Mouse (Mus musculus) neural tube, embryonic 13.5 days (tissue): ENCODE results near the gene Caskin2. TPM values are rescaled to one million over a fixed set of nuclear protein-coding genes. Genes with fewer than 3 reads are reported as not detected.

ENCODE experiments used
- ATAC-seq: fragments of 200-750 bp; cut with Nextera tagmentation; 2 replicates; pipeline ENCODE4 v1.8.0; 2017; ENCODE audit warnings: low read depth, mild to moderate bottlenecking, moderate TSS enrichment, moderate library complexity
- H3K27ac ChIP-seq: fragments of 300-500 bp; sonication (generic); replicated peaks from 2 replicates; pipeline ENCODE4 v1.5.1; 2015; ENCODE audit warnings: moderate library complexity, mild to moderate bottlenecking, inconsistent platforms
- H3K27me3 ChIP-seq: fragments of 300-500 bp; sonication (generic); 2 replicates; pipeline ENCODE4 v1.6.1; 2015; ENCODE audit warnings: mild to moderate bottlenecking, inconsistent platforms
- H3K36me3 ChIP-seq: fragments of 300-500 bp; sonication (generic); 2 replicates; pipeline ENCODE4 v1.6.1; 2015; ENCODE audit warnings: mild to moderate bottlenecking, inconsistent platforms
- H3K4me1 ChIP-seq: fragments of 300-500 bp; sonication (generic); replicated peaks from 2 replicates; pipeline ENCODE4 v1.6.1; 2015; ENCODE audit warnings: inconsistent platforms
- H3K4me2 ChIP-seq: fragments of 300-500 bp; sonication (generic); 2 replicates; pipeline ENCODE4 v1.6.1; 2015; ENCODE audit warnings: inconsistent platforms, mild to moderate bottlenecking, moderate library complexity
- H3K4me3 ChIP-seq: fragments of 300-500 bp; sonication (generic); 2 replicates; pipeline ENCODE4 v1.5.1; 2015; ENCODE audit warnings: mild to moderate bottlenecking, inconsistent platforms
- H3K9ac ChIP-seq: fragments of 300-500 bp; sonication (generic); 2 replicates; pipeline ENCODE4 v1.6.1; 2015; ENCODE audit warnings: moderate library complexity, mild to moderate bottlenecking, inconsistent platforms
- H3K9me3 ChIP-seq: fragments of 300-500 bp; sonication (generic); 2 replicates; pipeline ENCODE4 v1.6.1; 2016; ENCODE audit warnings: inconsistent platforms
- WGBS: fragments of 180-500 bp; shearing (Covaris S2); methylation state at CpG from one replicate; pipeline ENCODE4 v1.1.7; 2015; 5-methylcytosine and 5-hydroxymethylcytosine counted together
- polyA plus RNA-seq: library from polyadenylated mRNA; unstranded; fragments of >200 nt; fragmentation: Nextera tagmentation; extraction: Ambion mirVana; gene quantifications from 2 replicates; pipeline ENCODE4 v1.2.1, GENCODE M21; 2015

Caskin2 gene
- polyA plus RNA-seq, 1 experiment from 2014 or later: 15.2 TPM

- H3K36me3 ChIP-seq: no peaks in the 10 kb centered on the region
- no peaks in the 10 kb centered on the region for H3K9me3 ChIP-seq
- 85% methylated on average over 6 of the region's 6 CpGs for WGBS
- H3K4me3 ChIP-seq: no peak overlapping the region
- H3K27me3 ChIP-seq: no peaks in the 10 kb centered on the region
- no peaks in the 10 kb centered on the region for H3K4me1 ChIP-seq
- no peak overlapping the region for H3K27ac ChIP-seq
- ATAC-seq: no peak
- H3K9ac ChIP-seq: no peak overlapping the region
- H3K4me2 ChIP-seq: no peak overlapping the region
Measured at GRCm38 (mm10) chr11:115841044-115841443, 27.6 kb upstream of the Caskin2 start.

GRCm38 (mm10) chr11:115839732-115840131 lies 26.3 kb upstream of the Caskin2 start:
- no peak for ATAC-seq
- WGBS: 80% methylated on average over 3 of the region's 3 CpGs
- H3K27ac ChIP-seq: no peak overlapping the region

GRCm38 (mm10) chr11:115838895-115839311 lies 25.5 kb upstream of the Caskin2 start:
- Histone ChIP-seq H3K27ac (no peak overlapping the region), H3K9ac (no peak overlapping the region), H3K4me1 (peaks cover under 1% of the 10 kb centered on the region; the same call in 1 of the 2 replicates), H3K4me3 (no peak overlapping the region), H3K36me3 (no peaks in the 10 kb centered on the region), H3K27me3 (peaks cover 5% of the 10 kb centered on the region; the same call in 1 of the 2 replicates), H3K9me3 (no peaks in the 10 kb centered on the region), H3K4me2 (no peak overlapping the region)
- no peak for ATAC-seq
- 42% methylated on average over 4 of the region's 4 CpGs for WGBS

More at GRCm38 (mm10) chr11:115839732-115840131, 26.3 kb upstream of the Caskin2 start:
- no peak overlapping the region for H3K9ac ChIP-seq
- H3K9me3 ChIP-seq: no peaks in the 10 kb centered on the region
- no peak overlapping the region for H3K4me2 ChIP-seq
- no peaks in the 10 kb centered on the region; the same call in 1 of the 2 replicates for H3K27me3 ChIP-seq
- H3K36me3 ChIP-seq: no peaks in the 10 kb centered on the region
- H3K4me1 ChIP-seq: no peaks in the 10 kb centered on the region; the same call in 1 of the 2 replicates
- H3K4me3 ChIP-seq: no peak overlapping the region

- no peak overlapping the region for H3K4me3 ChIP-seq
- H3K9me3 ChIP-seq: no peaks in the 10 kb centered on the region
- H3K4me1 ChIP-seq: peaks cover 12% of the 10 kb centered on the region
- no peak for ATAC-seq
- H3K9ac ChIP-seq: no peak overlapping the region
- H3K4me2 ChIP-seq: no peak overlapping the region
- WGBS: 93% methylated on average over 22 of the region's 22 CpGs
- no peak overlapping the region for H3K27ac ChIP-seq
- no peaks in the 10 kb centered on the region for H3K36me3 ChIP-seq
- peaks cover 5% of the 10 kb centered on the region; the same call in 1 of the 2 replicates for H3K27me3 ChIP-seq
Measured at GRCm38 (mm10) chr11:115837606-115838345, 24.3 kb upstream of the Caskin2 start.

GRCm38 (mm10) chr11:115836656-115837395 lies 23.4 kb upstream of the Caskin2 start:
- Histone ChIP-seq H3K36me3 (no peaks in the 10 kb centered on the region), H3K27me3 (peaks cover 11% of the 10 kb centered on the region), H3K4me1 (peaks cover 18% of the 10 kb centered on the region), H3K4me3 (no peak overlapping the region), H3K27ac (no peak overlapping the region), H3K4me2 (no peak overlapping the region), H3K9me3 (no peaks in the 10 kb centered on the region), H3K9ac (no peak overlapping the region)
- 27% methylated on average over 11 of the region's 11 CpGs for WGBS
- ATAC-seq: no peak

- 44% methylated on average over 6 of the region's 6 CpGs for WGBS
- Histone ChIP-seq H3K9ac (no peak overlapping the region), H3K4me3 (no peak overlapping the region), H3K4me1 (peaks cover 18% of the 10 kb centered on the region), H3K36me3 (no peaks in the 10 kb centered on the region), H3K27ac (no peak overlapping the region), H3K9me3 (no peaks in the 10 kb centered on the region), H3K4me2 (no peak overlapping the region), H3K27me3 (peaks cover 39% of the 10 kb centered on the region)
- no peak for ATAC-seq
Measured at GRCm38 (mm10) chr11:115834033-115834432, 20.6 kb upstream of the Caskin2 start.

GRCm38 (mm10) chr11:115833021-115833513 lies 19.6 kb upstream of the Caskin2 start:
- H3K36me3 ChIP-seq: no peaks in the 10 kb centered on the region
- no peak overlapping the region for H3K4me3 ChIP-seq
- no peaks in the 10 kb centered on the region for H3K9me3 ChIP-seq
- no peak overlapping the region for H3K4me2 ChIP-seq
- peaks cover 18% of the 10 kb centered on the region for H3K4me1 ChIP-seq
- ATAC-seq: no peak
- H3K9ac ChIP-seq: no peak overlapping the region
- 13% methylated on average over 8 of the region's 8 CpGs for WGBS
- H3K27me3 ChIP-seq: peaks cover 44% of the 10 kb centered on the region
- H3K27ac ChIP-seq: no peak overlapping the region

GRCm38 (mm10) chr11:115832523-115832922 lies 19.1 kb upstream of the Caskin2 start:
- H3K27me3 ChIP-seq: peaks cover 47% of the 10 kb centered on the region

GRCm38 (mm10) chr11:115832064-115832463 lies 18.6 kb upstream of the Caskin2 start:
- 50% methylated on average over 6 of the region's 6 CpGs for WGBS
- ATAC-seq: no peak

More at GRCm38 (mm10) chr11:115832523-115832922, 19.1 kb upstream of the Caskin2 start:
- Histone ChIP-seq H3K4me3 (no peak overlapping the region), H3K9me3 (no peaks in the 10 kb centered on the region), H3K9ac (no peak overlapping the region), H3K4me2 (no peak overlapping the region), H3K27ac (no peak overlapping the region), H3K36me3 (no peaks in the 10 kb centered on the region), H3K4me1 (peaks cover 18% of the 10 kb centered on the region)
- ATAC-seq: no peak
- WGBS: under 1% methylated on average over 8 of the region's 8 CpGs

GRCm38 (mm10) chr11:115831518-115831917 lies 18.1 kb upstream of the Caskin2 start:
- no peak overlapping the region for H3K4me3 ChIP-seq
- no peak for ATAC-seq
- peaks cover 18% of the 10 kb centered on the region for H3K4me1 ChIP-seq
- no peak overlapping the region for H3K4me2 ChIP-seq
- no peak overlapping the region for H3K9ac ChIP-seq
- peaks cover 53% of the 10 kb centered on the region for H3K27me3 ChIP-seq
- 36% methylated on average over 3 of the region's 3 CpGs for WGBS
- H3K36me3 ChIP-seq: no peaks in the 10 kb centered on the region
- H3K9me3 ChIP-seq: no peaks in the 10 kb centered on the region
- no peak overlapping the region for H3K27ac ChIP-seq

More at GRCm38 (mm10) chr11:115832064-115832463, 18.6 kb upstream of the Caskin2 start:
- Histone ChIP-seq H3K36me3 (no peaks in the 10 kb centered on the region), H3K4me2 (no peak overlapping the region), H3K27ac (no peak overlapping the region), H3K4me1 (peaks cover 18% of the 10 kb centered on the region), H3K9ac (no peak overlapping the region), H3K9me3 (no peaks in the 10 kb centered on the region), H3K27me3 (peaks cover 47% of the 10 kb centered on the region), H3K4me3 (no peak overlapping the region)

GRCm38 (mm10) chr11:115830550-115831325 lies 17.3 kb upstream of the Caskin2 start:
- Histone ChIP-seq H3K27ac (no peak overlapping the region), H3K9ac (no peak overlapping the region), H3K4me3 (no peak overlapping the region), H3K36me3 (no peaks in the 10 kb centered on the region), H3K4me2 (no peak overlapping the region), H3K27me3 (peaks cover 59% of the 10 kb centered on the region), H3K9me3 (no peaks in the 10 kb centered on the region), H3K4me1 (peaks cover 18% of the 10 kb centered on the region)
- 20% methylated on average over 25 of the region's 25 CpGs for WGBS
- no peak for ATAC-seq
